Mouse (Mus musculus): Measurements from ENCODE around the gene Fundc1. TPM values are rescaled to one million over a fixed set of nuclear protein-coding genes. Genes with fewer than 3 reads are reported as not detected.

Fundc1 gene
- polyA plus RNA-seq (2014; fragmentation: Illumina TruSeq; extraction: RNeasy Lipid Tissue Mini Kit (QIAGEN cat#74804); ENCODE audit: insufficient read depth, low read depth, low replicate concordance), result 39.0 TPM

DNA sequence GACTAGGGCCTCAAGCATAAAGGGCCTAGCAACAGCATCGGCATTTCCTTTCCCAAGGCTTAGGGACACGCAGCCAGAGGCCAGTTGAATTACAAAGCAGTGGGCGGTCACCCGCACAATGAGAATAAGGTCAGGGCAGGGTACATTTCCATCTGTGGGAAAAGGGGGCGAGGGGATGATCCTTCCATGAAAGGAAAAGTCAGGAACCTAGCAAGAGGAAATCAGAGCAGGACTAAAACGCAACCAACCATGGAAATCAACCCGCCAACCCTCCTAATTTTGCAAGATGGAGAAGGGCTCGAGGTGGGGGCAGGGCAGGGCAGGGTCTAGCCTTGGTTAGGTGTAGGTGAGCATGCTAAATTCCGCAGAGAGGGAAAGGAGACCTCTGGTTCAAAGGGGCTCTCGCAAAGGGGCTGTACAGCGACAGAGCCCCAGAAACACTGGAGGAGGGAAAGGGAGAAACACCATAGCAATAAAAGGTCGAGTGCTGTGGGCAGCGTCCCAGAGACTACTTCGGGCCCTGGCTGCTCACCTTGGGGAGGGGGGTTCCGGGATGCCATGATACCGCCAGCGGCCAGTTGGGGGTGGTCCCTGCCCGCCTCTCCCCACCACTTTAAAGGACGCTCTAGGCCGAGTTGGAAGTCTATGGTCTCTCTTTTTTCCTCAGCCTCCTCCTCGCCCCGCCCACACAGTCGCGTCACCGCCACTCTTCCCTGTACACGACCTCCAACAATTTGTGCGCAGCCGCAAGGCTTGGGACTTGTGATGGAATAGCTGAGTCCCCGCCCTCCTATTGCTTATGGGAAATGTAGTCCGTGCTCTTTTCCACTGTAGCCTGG, at the start of gene Fundc1:
Gene Fundc1 (minus strand): TSS at position 705 of the 839 bp plus-strand sequence.

Data from lung, adult 10 weeks (tissue).